Mouse (Mus musculus): ENCODE measurements at regions not wholly inside any gene's neighbourhood (a gene's known extent, or its start where the extent isn't known, plus 50 kb on each side); places are given as distances from the start of the nearest gene placed in this dataset.

DNA sequence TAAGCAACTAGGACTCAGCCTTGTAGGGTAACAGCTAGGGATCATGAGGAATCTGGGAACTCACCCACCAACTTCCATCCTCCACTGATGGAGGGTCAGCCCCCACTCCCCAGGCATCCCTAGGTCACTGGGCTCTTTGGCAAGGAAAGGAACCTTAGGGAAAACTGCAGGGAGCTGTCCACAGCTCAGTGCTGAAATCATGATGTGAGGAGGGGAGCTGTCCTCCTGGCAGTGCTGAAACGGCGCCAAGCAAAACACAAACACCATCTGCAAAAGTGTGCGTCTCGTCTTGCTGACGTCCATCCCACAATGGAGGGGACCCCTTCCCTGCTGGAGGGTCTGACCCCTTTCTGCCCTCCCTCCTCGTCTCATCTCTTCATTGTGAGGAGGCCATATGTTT is 68.6 kb upstream of the Rph3a start:
- no peak for DNase-seq

DNA sequence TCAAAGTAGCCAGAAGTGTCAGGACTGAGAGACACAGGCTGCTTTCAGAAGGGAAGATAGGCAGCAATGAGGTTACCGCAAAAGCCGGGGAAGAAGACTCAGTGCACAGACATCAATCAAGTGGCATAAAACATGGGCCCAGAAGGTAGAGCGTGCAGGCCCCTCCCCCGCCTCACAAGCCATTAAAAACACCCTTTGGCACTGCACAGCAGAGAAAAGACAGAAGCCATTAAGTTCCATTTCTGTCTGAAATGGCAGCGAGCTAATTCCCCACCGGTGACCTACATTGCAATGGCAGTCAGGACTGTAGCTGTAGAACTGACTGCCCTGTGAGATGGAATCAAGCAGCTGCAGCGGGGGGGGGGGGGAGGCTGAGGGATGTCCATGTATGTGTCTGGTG is 66.8 kb upstream of the Rph3a start:
- no peak for DNase-seq

DNA sequence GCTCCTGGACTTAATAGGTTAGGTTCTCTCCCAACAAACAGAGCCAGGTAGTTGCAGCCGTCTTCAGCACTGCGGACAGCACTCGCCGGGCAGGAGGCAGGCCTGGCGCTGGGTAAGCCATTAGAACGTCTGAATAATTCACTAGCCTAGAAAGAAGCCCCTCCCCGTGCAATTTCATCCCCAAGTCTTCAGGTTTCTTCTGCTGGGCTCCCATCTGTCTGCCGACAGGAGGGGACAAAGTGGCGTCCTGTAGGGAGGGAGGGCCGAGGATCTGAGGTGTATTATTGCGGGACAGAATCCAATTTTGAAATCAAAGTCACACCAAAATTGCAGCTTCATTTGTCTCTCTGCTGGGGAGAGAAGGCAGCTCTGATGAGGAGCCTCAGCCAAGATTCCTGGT is 58.9 kb upstream of the Rph3a start:
- DNase-seq = peak; percentile 76

DNA sequence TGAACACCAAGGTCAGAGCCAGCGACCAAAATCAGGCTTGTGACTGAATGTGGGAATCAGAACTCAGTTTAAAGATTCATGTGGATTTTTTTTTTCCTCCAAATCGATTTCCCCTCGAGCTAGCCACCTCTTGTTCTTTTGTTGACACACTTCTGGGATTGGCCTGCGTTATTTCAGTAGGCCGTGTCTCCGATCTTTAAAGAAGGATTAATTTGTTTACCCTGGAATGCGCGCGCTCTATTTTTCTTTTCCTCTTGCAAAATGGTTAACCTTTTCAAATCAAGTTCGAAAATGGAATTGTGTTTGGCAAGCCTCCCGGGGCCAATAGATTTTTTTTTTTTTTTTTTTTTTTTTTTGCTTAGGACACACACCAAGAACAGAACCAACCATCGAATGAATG is 54.8 kb upstream of the Rph3a start:
- no peak for DNase-seq

DNA sequence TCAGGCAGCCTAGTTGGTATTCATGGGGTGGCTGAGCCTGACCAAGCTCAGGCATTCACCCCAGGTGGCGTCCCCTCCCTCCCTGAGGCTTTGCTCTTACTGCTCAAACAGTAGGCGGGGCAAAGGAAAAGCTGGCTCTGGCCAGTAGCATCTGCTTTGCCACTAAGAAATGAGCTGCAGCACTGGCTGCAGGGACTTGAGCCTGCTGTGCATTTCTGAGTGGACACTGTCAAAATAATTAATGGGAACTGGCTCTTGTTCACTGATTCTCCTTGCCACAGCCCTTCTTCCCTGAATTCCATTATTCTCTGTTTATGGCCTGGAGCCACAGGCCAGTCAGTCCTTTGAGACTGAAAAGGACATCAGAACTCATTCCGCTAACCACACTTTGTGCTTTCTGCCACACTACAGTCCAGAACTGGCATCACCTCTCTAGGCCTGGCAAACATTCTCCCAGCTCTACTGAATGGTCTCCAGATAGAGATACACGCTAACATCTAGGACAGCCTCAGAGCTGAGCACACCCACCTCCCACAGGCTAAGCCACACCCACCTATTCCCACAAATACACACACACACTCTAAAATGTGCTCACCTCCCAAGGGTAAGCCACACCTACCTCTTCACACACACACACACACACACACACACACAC is 53.2 kb upstream of the Rph3a start:
- DNase-seq = no peak

DNA sequence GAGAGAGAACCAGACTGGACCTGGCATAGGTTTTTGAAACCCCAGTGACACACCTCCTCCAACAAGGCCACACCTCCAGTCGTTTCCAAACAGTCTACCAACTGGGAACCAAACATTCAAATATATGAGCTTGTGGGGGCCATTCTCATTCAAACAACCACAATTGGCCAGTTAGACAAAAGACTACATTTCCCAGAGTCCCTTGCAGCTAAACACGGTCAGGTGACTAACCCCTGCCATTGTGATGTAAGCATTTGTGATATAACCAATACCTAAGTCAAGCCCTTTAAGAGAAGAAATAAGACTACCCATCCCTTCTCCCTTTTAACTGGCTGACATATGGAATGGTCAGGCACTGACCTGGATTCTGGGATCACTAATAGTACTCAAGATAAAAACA is 51.8 kb upstream of the Rph3a start:
- no peak for DNase-seq

All from cerebellum, adult 11-12 months (tissue).